Mouse (Mus musculus) adipocyte (in vitro differentiated cells): ENCODE data around the gene Sept9.
A peak's percentile ranks its signal among the peaks of the same experiment; 100 is the strongest.

Experiments used
- DNase-seq: peaks from one replicate; pipeline ENCODE4 v3.0.0-alpha.2; 2016; ENCODE audit warnings: low spot score

Gene Sept9

DNA sequence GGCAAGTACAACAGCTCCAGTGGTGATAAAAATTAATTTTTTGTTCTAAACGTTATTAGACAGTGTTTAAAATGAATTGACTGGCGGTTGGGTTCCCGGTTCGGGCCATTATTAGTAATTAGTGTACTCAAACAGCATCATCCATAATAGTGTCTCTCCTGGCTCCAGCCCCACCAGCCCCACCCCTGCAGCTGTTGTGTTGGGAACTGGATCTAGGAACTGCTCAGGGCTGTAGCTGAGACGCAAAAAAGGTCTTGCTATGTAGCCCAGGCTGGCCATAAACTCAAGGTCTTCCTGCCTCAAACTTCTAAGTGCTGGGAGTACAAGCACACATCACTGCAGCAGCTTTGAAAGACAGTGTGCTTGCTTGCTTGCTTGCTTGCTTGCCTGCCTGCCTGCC lies 180.3 kb downstream of the Sept9 start:
- DNase-seq, result no peak

DNA sequence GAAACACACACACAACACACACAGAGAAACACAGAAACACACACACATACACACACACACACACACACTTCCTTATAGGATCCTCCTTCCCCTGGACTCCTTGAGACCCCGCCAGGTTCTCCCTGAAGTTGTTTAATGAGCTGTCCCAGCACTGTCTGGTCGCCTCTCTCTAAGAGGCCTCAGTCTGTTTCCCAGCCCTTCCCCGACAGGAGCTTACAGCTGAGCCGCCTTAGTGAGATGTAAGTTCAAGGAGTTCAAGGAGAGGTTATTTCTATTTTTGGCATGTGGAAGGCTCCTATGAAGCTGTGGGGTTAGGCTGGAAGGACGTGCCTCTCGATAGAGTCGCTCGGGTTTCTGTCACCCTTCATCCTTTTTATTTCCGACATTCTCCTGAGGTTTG lies 184.8 kb downstream of the Sept9 start:
- no peak for DNase-seq

DNA sequence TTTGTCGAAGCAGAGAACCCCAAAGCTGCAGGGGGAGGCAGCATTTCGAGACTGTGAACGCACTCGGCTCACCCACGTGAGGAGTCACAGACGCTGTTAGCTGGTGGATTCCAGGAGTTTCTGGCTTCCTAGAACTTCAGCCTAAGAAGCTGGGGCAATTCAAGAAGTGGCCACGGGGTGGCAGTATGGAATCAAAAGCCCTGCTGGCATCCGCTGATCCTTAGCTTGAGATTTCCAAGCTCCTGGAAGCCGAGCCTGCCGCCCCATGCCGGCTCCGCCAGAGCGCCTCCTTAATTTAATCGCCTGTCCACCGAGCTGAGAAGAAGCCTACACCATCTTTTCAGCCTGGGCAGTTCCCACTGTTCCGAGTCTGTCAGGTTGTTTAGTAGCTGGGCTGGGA lies 185.4 kb downstream of the Sept9 start:
- DNase-seq, result peak; percentile 94

DNA sequence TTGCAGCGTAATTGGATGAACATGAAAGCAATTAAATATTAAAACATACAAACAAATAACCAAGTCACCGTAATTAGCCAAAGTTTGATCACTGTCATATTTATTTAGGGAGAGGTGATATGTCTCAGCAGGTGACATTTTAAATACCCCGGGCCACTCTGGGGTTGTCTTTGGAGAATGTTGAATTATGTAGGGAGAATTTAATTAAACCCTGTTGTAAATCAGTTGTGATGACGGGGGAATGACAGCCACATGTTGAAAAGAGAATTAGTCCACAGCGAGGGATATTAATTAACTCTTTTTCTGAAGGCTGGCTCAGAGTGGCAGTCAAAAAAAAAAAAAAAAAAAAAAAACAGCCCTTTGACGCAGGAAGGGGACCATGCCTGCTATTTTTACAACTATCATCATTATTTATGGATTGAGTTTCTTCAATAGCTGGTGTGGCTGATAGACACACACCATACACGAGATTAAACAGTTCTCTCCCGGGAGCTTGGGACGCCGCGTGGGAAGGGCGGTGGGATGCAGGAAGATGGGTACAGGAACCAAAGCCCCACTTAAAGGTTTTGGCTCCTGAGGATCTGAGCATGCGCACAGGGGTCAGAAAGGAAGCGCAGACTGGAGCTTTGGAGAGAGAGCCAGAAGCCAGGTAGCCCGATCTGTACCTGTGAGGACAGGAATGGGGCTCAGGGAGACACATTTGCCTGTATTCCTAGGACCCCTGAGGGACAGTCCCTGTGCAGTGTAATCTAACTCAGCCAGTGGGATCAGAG lies 186.1 kb downstream of the Sept9 start:
- no peak for DNase-seq

DNA sequence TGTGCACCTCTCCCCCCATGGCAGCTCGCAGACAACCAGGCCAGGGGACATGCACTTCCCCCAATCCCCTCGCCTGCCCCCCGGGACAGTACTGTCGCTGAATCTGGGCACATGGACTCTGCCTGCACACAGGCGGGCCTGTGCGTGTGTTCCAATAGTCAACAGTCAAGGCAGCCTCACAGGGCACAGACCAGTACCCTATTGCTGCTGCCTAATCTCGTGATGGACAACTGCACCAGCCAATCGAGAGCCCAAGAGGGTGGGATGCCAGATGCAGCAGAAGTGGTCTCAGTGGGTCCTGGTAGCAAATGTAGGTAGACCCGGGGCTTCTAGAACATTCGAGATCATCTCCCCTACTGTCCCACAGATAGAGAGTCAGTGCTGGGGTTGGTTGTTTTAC lies 187.8 kb downstream of the Sept9 start:
- no peak for DNase-seq

DNA sequence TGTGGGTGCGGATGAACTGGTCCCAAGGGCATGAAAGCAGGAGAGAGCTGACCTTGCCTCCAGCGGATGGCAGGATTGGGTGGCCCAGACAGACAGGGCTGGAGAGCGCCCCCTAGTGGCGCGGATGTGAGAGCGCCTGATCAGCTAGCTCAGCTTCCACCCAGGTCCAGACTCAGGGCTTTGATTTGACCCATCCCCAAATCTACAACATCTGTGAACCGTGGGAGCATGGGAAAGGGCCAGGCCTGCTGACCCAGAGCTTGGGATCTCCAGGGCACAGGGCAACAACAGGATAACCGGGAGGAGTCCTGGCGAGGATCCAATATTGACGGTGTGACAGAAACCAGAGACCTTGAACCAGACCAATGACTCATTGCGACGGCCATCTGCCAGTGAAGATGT lies 190.5 kb downstream of the Sept9 start:
- DNase-seq, result peak; percentile 80

DNA sequence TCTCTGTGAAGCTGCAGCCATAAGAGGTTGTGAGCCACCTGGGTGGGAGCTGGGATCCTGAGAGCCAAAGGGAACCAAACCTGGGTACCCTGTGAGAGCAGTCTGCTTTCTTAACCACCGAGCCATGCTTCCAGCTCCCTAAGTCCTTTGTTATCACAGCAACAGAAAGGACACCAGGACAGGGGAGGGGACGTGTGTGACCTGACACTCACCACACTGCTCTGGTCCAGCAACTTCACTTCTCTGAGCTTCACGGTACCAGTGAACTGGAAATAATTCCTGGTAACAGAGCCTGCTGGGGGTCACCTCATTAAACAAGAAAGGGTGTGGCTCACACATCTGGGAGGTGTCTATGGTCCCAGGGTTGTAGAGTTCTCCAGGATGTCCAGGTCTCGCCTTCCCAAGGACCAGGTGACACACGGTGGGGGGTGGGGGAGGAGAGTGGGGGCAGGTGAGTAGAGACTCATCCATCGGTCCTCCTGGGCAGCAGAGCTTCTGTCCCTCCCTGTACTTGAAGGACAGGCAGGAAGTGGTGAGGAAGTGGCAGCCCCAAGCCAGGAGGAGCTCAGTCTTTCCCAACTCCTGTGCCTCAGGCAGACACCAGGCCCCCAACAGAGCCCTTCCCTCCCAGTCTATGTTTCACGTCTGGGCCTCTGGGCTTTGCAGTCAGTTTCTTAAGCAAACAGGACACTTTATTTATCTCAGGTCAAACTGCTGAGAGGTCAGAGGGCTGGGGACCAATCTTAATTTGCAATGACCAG lies 191.5 kb downstream of the Sept9 start:
- no peak for DNase-seq

DNA sequence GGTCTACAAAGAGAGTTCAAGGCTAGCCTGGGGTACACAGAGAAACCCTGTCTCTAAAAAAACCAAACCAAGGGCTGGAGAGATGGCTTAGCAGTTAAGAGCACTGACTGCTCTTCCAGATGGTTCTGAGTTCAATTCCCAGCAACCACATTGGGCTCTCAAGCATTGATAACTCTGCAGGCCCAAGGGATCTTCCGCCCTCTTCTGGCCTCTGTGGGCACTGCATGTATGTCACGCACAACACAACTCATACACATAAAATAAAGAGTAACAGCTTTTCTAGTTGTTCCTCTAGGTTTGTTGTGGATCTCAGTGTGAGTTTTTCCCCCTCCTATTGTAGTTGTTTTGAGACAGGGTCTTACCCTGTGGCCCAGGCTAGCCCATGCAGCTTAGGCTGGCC lies 192.8 kb downstream of the Sept9 start:
- DNase-seq, result no peak

DNA sequence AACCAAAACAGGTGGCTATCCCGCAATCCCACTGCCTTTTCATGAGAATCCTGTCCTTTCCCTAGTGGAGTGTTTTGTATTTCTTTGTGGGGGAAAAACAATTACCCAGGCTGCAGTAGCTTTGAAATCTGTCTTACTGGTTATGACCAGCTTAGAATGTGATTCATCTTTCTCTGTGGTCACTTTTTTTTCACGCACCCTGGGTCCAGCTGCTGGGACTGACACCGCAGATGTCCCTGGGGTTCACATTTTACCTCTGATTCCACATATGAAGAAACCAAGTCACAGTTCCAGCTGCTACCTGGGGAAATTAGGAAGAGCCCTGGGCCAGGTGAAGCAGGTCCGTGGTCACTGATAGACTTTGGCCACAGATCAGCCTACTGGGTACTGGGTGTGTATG lies 194.3 kb downstream of the Sept9 start:
- DNase-seq, result no peak

DNA sequence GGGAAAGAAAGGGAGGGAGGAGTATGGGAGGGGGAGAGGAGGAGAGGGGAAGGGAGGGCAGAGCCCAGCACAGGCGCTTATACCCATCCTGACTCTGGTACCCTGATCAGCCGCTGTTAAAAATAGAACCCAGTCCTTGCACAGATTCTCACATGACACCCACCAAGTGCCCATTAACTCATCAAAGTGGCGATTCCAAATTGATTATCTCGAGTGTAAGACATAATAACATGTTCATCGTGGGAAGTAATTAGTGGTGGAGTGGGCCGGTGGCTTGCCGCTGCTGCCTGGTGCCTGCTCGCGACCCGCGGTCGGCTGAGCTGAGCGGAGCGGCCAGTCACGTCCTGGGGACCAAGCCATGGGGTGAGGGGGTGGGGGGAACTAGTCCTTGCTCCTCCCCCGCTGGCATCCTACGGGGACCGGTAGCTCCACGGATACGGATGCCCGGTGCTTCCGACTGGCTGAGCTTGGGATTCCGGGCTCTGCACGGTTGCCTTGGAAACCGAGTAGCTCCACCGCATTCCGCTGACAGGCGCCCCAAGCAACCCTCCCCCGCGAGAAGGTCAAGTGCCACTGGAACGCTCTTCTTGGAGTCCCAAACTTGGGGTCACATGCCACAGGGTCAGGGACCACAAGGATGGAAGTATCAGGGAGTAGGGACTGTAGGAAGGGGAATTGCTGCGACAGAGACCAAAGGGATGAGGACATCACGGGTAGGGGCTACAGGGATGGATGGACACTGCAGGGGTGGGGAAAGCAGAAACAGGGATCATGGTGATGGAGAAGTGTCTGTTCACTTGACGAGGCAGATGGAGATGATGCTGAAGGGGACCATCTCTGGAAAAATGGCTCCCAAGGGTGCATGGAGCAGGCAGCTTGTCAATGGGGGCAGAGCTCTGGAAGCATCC lies 195.0 kb downstream of the Sept9 start:
- DNase-seq, result no peak

DNA sequence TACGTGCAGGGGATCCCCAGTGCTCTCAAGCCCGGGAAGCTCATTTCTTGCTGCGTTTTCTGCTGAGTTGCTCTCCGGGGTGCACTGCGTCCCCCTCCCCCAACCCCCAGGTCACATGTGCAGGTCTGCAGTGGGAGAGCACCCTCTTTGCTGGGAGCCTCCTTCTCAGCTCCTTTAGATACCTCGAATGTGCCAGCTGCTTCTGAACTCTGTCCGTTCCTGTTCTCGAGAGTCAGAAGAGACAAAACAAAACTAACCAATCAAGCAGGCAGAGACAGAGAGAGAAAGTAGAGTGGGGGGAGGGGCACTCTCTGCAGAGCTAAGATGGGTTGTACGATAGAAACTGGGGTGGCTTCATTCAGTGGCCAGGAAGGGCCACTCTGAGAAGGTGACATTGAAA lies 195.8 kb downstream of the Sept9 start:
- DNase-seq, result no peak

DNA sequence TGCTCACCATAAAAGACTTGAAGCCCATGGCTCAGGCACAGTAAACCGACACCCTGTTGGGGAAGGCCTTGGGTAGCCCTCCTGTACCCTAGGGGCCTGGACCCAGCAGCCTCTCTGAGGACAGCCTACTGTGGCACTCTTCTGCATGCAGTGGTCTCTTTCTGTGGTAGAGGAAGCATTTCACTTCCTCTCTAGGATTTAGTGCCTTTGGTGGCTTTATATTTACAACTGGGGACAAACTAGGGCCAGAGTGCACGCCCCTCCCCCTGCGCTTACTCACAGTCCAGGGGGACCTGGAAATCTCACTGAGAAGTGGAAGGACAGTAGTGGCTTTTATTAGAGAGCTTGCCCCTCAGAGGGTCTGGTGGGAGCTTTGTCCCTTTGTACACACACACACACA lies 197.5 kb downstream of the Sept9 start:
- no peak for DNase-seq

DNA sequence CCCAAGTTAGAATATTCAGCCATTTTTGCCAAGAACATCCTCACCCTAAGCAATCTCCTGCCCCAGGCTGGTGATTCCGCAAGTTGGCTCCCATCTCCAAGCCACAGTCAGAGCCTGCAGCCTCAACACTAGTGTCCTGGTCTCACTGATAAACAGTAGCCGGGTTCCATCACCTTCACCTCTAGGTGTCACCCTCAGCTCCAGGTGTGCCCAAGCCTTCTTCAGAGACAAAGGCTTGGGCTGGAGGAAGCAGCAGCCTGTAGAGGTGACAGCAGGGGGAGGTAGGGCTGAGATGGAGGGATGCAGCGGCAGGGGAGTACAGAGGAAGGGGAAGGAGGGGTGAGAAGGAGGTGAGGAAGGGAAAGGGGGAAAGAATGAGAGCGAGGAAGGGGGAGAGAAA lies 198.3 kb downstream of the Sept9 start:
- DNase-seq, result no peak

DNA sequence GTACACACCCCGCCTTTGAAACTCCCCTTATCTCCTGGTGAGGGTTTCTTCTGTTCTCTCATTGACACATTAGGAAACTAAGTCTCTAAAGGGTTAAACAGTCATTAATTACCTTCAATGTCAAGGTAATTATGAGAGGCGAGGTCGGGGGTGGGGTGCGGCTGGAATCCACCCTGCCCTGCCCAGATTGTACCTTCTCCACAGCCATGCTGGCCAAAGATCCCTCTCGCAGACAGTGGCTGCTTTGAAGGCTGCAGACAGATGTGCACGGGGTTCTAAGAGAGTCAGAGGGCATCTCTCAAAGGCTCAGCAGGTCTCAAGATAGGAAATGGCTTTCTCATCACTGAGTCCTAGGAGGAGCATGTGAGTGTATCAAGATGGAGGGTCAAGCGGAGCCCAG lies 198.7 kb downstream of the Sept9 start:
- no peak for DNase-seq

DNA sequence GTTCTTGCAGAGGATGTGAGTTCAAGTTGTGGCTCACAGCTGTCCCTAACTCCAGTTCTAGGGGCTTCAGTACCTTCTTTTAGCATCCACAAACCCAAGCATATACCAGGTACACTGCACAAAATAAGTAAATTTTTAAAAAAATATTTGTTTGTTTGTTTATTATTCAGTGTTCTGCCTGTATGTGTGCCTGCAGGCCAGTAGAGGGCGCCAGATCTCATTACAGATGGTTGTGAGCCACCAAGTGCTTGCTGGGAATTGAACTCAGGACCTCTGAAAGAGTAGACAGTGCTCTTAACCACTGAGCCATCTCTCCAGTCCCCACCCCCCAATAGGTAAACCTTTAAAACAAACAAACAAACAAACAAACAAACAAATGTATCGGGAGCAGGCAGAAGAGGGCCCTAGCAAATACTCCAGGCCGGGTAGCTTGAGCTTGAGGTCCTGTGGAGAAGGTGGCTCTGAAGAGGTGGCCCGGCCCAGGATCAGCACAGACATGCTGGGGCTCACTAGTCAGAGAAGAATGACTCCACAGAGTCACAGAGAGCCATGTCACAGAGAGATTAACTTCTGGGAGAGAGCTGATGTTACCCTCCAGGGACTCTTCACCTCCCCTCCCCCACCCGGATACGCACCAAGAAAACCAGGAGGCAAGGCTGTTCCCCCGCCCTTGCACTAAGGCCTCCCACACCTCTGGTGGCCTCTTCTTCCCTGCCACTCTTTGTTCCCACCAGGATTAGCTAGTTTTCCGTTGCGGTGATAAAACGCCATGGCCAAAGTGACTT lies 202.3 kb downstream of the Sept9 start:
- no peak for DNase-seq

DNA sequence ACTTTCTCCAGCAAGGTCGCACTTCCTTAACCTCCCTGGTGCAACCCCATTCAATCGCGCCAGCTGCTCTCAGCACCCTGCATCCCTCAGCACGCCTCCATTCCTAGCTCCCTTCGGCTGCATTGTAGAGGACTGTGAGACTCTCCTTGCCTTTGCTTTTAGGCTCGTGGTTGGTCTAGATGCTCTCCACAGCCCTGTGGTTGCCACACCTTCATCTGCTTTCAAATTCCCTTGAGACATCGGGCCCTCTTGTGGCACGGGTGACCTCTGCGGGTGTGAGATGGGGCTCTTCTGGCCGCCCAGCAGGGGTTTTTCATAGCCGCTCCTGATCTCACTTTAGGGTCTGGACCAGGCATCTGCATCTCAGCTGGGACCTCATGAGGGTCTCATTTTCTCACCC lies 203.1 kb downstream of the Sept9 start:
- DNase-seq, result no peak

DNA sequence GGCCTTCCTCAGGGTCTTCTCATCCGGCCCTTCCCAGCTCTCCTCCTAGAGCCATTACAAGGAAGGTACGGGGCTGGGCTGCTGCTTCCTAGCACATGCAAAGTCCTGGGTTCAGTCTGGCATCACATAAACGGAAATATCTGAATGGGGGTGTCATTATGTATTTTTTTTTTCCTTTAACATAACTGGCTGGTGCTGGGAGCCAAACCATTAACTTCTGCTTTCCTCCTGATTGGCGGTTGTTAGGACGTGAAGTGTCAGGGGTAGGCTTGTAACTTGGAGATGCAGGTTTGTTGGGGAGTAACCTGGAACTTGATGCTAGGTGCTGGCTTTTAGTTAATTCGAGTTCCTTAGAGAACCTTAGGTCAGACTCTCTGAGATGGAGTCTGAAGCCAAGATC lies 203.6 kb downstream of the Sept9 start:
- no peak for DNase-seq

DNA sequence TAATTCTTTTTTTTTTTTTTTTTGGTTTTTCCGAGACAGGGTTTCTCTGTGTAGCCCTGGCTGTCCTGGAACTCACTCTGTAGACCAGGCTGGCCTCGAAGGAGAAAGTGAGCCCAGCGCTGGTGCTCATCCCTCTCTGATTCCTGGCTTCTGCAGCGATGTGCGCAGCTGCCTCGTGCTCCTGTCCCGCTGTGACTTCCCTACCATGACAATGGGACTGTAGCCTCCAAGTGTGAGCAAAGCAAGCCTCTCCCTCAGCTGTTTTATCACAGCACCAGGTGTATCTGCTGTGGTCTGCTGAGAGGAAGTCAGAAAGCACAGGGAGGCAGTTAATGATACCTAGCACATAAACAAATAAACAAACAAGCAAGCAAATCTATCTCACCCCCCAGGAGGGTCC lies 204.3 kb downstream of the Sept9 start:
- DNase-seq, result no peak

DNA sequence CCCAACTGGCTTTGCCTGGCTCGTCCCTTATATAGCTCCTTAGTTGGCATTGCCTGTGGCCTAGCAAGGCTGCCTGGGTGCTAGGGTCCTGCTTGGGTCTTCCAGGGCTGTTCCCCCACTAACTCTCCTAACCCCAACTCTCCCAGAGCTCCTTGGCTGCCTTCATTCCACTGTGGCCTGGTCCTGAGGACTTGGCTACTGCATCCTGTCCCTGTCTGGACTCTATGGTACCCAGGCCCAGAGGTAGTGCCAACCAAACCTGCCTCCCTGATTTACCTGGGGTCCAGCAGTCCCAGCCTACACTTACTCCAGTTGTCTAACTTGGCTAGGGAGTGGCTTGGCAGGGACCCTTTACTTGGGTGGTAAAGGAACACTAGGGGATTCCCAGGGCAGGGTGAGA lies 207.2 kb downstream of the Sept9 start:
- DNase-seq, result no peak

DNA sequence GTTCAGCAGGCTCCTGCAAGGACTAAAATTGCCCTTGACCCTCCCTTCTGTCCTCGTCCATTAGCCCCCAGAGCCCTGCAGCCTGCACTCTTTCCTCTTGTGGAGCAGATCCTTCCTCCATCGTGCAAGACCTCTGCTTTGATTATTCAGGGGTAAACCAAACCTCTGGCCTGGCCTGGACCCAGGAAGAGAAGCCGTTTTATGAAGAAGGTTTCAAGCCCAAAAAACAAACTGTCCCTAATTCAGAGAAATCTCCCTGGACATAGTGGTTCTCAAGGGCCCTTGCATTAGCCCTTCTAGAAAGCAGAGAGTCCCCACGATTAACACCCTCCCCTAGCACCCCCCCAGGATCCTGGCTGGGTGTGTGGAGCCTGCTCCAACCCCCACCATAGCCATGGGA lies 207.7 kb downstream of the Sept9 start:
- DNase-seq, result no peak

DNA sequence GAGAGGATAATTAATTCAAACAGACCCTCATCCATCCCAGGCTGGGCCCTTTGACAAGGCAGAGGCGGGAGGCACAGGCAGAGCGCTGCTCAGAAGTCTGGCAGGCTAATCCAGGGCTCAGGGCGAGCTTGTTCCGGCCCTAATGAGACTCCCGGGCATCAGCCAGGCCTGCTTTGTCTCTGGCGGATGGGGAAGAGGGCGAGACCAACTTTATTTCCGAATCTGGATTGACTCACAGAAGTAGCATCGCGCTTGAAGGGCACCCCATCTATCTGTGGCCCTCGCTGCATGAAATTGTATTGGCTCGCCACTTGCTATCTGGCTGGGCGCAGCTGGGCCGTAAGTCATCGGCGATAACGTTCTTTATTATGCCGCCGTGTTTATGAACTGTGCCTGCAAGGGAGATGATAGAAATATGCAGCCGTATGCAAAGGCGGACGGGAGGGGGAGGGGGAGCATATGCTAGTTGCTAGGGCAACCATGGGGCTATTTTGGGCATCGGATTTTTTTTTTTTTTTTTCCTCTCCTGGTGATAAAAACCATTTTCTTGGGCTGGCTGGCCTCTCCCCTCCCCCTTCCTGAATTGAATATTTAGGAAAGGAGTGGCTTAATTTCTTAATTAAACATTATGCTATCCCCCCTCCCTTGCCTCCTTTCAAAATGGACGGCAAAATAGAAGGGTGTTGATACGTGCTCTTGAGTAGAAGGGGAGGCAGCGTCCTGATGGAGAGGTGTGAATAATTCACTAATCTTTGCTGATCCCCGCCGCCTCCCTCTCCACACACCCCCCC lies 208.4 kb downstream of the Sept9 start:
- no peak for DNase-seq
